Mouse (Mus musculus): ENCODE data around the gene Sntg2.

DNA sequence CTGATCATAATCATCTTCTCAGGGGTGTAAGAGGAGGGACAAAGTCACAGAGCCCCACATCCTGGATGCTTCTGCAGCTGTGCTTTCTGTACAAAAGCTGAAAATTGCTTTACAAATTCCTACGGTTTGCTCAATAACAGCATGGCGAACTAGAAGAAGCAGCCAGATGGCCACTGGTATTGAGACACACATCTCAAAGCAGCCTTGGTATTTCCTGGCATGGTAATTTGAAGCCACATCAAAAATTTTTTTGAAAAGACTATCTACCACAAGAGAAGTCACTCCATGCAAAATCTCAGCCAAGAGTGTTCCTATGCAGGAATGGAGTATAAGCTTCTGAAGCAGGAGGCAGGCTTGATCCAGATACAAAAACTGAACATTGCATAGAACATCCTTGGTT, 195.6 kb downstream of the Sntg2 start:
- TF ChIP-seq POLR2A (IDR thresholded peaks at IDR 0.05; ENCODE audit: insufficient read length, low read depth), result no peak
- TF ChIP-seq TCF12 (IDR thresholded peaks at IDR 0.05; ENCODE audit: insufficient read depth, poor library complexity, severe bottlenecking), result no peak
- TF ChIP-seq MAX (IDR thresholded peaks at IDR 0.05; ENCODE audit: low read depth), result no peak
- no peak for TF ChIP-seq MYOG (IDR thresholded peaks at IDR 0.05; ENCODE audit: control insufficient read depth in 1 of 3, insufficient read depth in 1 of 3, insufficient read length in 2 of 3, low read depth in 2 of 3)
- TF ChIP-seq USF1 (IDR thresholded peaks at IDR 0.05; ENCODE audit: low read depth), result no peak
- TF ChIP-seq CEBPB (IDR thresholded peaks at IDR 0.05; ENCODE audit: insufficient read depth, poor library complexity, severe bottlenecking), result no peak
- no peak for TF ChIP-seq REST (IDR thresholded peaks at IDR 0.05; ENCODE audit: insufficient read depth, insufficient read length)
- TF ChIP-seq POLR2AphosphoS2 (IDR thresholded peaks at IDR 0.05; ENCODE audit: insufficient read length, low read depth), result no peak
- no peak for TF ChIP-seq MYOD1 (IDR thresholded peaks at IDR 0.05; ENCODE audit: control insufficient read depth in 1 of 3, insufficient read length in 2 of 3, low read depth in 2 of 3)
- TF ChIP-seq E2F4 (IDR thresholded peaks at IDR 0.05; ENCODE audit: insufficient read depth), result no peak
- no peak for TF ChIP-seq SRF (IDR thresholded peaks at IDR 0.05; ENCODE audit: control insufficient read depth, insufficient read length, low read depth)
- no peak for TF ChIP-seq TCF3 (IDR thresholded peaks at IDR 0.05; ENCODE audit: insufficient read length, low read depth)

Measured in myocyte (in vitro differentiated cells).